Mouse (Mus musculus) MEL (cell line): ENCODE data around the gene Smg6. TPM values are rescaled to one million over a fixed set of nuclear protein-coding genes. Genes with fewer than 3 reads are reported as not detected.

Experiments
- DNase-seq: peaks from one replicate; pipeline ENCODE4 v3.0.0; 2011; ENCODE audit warnings: low read depth, low spot score
- H3K27ac ChIP-seq: 2 replicates; pipeline ENCODE4 v1.5.1; 2012; ENCODE audit warnings: low read depth, mild to moderate bottlenecking, control low read depth, low read length, moderate library complexity; ENCODE audit not compliant: control insufficient read depth
- H3K27me3 ChIP-seq, 2 experiments: fragments of 150-350 bp in 1 of 2; sonication (generic) in 1 of 2; 2 replicates each; pipeline ENCODE4 v1.6.1; 2012; ENCODE audit warnings: low read length in 2 of 2, mild to moderate bottlenecking in 2 of 2, improper control_type of control experiment in 1 of 2, moderate library complexity in 1 of 2; ENCODE audit not compliant: insufficient read depth in 2 of 2, control insufficient read depth in 1 of 2
- H3K36me3 ChIP-seq, 2 experiments: 2 replicates each; pipeline ENCODE4 v1.6.1; 2012 to 2014; ENCODE audit warnings: low read length in 2 of 2, improper control_type of control experiment in 1 of 2, inconsistent platforms in 1 of 2, mild to moderate bottlenecking in 1 of 2; ENCODE audit not compliant: insufficient read depth in 2 of 2, control insufficient read depth in 1 of 2
- H3K4me1 ChIP-seq, 2 experiments: fragments of 150-350 bp in 1 of 2; sonication (generic) in 1 of 2; 2 replicates each; pipeline ENCODE4 v1.6.1; 2012; ENCODE audit warnings: low read length in 2 of 2, improper control_type of control experiment in 1 of 2, mild to moderate bottlenecking in 1 of 2; ENCODE audit not compliant: insufficient read depth in 2 of 2, control insufficient read depth in 1 of 2
- H3K4me3 ChIP-seq, 2 experiments: fragments of 150-350 bp in 1 of 2; sonication (generic) in 1 of 2; 2 replicates each; pipeline ENCODE4 v1.5.1; 2012; ENCODE audit warnings: low read depth in 2 of 2, low read length in 2 of 2, mild to moderate bottlenecking in 2 of 2, moderate library complexity in 2 of 2, control low read depth in 1 of 2, improper control_type of control experiment in 1 of 2; ENCODE audit not compliant: control insufficient read depth in 1 of 2, insufficient read depth in 1 of 2
- H3K79me2 ChIP-seq: 2 replicates; pipeline ENCODE4 v1.6.1; 2012; ENCODE audit warnings: mild to moderate bottlenecking, low read length, moderate library complexity; ENCODE audit not compliant: control insufficient read depth, poor library complexity, insufficient read depth
- H3K9ac ChIP-seq: 2 replicates; pipeline ENCODE4 v1.6.1; 2012; ENCODE audit warnings: low read depth, mild to moderate bottlenecking, control low read depth, low read length, moderate library complexity; ENCODE audit not compliant: control insufficient read depth, poor library complexity, severe bottlenecking
- H3K9me3 ChIP-seq: fragments of 150-350 bp; sonication (generic); replicated peaks from 2 replicates; pipeline ENCODE4 v1.6.1; 2012; ENCODE audit warnings: mild to moderate bottlenecking, low read length, improper control_type of control experiment, moderate library complexity; ENCODE audit not compliant: insufficient read depth
- CHD1 ChIP-seq: IDR thresholded peaks from 2 replicates; pipeline ENCODE4 v1.6.1; 2012; ENCODE audit warnings: low read depth, mild to moderate bottlenecking, inconsistent platforms, low read length, improper control_type of control experiment
- E2F4 ChIP-seq: IDR thresholded peaks from 2 replicates; pipeline ENCODE4 v1.6.1; 2011; ENCODE audit warnings: low read depth, low read length, improper control_type of control experiment, borderline replicate concordance
- HCFC1 ChIP-seq: IDR thresholded peaks from 2 replicates; pipeline ENCODE4 v1.6.1; 2012; ENCODE audit warnings: low read depth, mild to moderate bottlenecking, inconsistent platforms, low read length, improper control_type of control experiment, moderate library complexity
- JUND ChIP-seq: IDR thresholded peaks from 2 replicates; pipeline ENCODE4 v1.6.1; 2011; ENCODE audit warnings: low read depth, mild to moderate bottlenecking, improper control_type of control experiment, low read length
- MXI1 ChIP-seq: IDR thresholded peaks from 2 replicates; pipeline ENCODE4 v1.6.1; 2011; ENCODE audit warnings: mild to moderate bottlenecking, low read depth, low read length, improper control_type of control experiment
- NELFE ChIP-seq: IDR thresholded peaks from 2 replicates; pipeline ENCODE4 v1.6.1; 2011; ENCODE audit warnings: low read depth, low read length, improper control_type of control experiment
- POLR2A ChIP-seq, 2 experiments: IDR thresholded peaks; 2 replicates each; pipeline ENCODE4 v1.6.1; 2011 to 2012; ENCODE audit warnings: low read length in 2 of 2, mild to moderate bottlenecking in 2 of 2, control low read depth in 1 of 2, improper control_type of control experiment in 1 of 2, low read depth in 1 of 2, moderate library complexity in 1 of 2; ENCODE audit not compliant: control insufficient read depth in 1 of 2, insufficient read depth in 1 of 2, poor library complexity in 1 of 2
- USF2 ChIP-seq, 2 experiments: IDR thresholded peaks; 2 replicates each; pipeline ENCODE4 v1.6.1; 2011 to 2012; ENCODE audit warnings: improper control_type of control experiment in 2 of 2, low read length in 2 of 2, borderline replicate concordance in 1 of 2, inconsistent platforms in 1 of 2, low read depth in 1 of 2, mild to moderate bottlenecking in 1 of 2; ENCODE audit not compliant: insufficient read depth in 1 of 2
- polyA plus RNA-seq, 2 experiments: library from polyadenylated mRNA; stranded (reverse) in 1 of 2; unstranded in 1 of 2; fragments of >175 nt in 1 of 2; fragments of >200 nt in 1 of 2; gene quantifications; 2 replicates each; pipeline versions ENCODE4 v1.2.1 to v1.2.4; 2012; ENCODE audit warnings: low replicate concordance in 2 of 2, low read depth in 1 of 2; ENCODE audit not compliant: insufficient read length in 2 of 2, insufficient read depth in 1 of 2, missing spikeins in 1 of 2
- total RNA-seq: library from RNA; depleted of rRNA; stranded (reverse); fragments of 300-350 nt; gene quantifications from 2 replicates; pipeline ENCODE4 v1.2.3, GENCODE M21; 2012

Gene Smg6
- total and polyA plus RNA-seq, 3 experiments = 11.6 to 19.0 TPM; not detected in 1

DNA sequence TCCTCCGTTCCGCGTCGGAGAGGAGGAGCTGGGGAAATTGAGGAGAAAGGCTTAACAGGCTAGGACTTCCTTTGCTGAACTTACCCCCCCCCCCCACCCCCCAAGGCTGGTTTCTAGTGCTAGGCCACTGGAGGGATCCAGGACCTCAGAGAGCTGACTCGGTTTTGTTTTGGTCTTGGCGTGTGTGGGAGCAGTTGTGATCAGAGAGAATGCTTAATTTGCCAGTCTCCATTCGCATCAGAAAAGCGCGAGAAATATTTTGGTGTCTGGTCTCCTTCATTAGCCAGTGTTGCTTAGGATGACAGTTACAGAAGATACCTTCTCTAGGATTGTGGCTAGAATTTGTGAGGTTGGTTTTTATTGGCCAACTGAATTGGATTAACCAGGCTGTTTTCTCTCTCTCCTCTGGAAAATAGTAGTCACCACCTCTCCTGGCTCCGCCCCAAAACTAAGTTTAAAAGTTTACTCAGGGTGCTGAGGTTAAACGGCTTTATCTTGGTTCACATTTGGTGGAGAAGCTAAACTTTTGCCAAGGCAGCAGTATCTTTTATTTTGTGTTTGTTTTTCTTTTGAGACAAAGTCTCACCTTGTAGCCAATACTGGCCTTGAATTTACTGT lies 874 bp downstream of the Smg6 start (continued):
- TF ChIP-seq NELFE (no peak), HCFC1 (peak; percentile 60; the same call in 1 of the 2 replicates), JUND (peak; percentile 49; the same call in 1 of the 2 replicates)
- TF ChIP-seq, all 39 proteins: peak for 17

DNA sequence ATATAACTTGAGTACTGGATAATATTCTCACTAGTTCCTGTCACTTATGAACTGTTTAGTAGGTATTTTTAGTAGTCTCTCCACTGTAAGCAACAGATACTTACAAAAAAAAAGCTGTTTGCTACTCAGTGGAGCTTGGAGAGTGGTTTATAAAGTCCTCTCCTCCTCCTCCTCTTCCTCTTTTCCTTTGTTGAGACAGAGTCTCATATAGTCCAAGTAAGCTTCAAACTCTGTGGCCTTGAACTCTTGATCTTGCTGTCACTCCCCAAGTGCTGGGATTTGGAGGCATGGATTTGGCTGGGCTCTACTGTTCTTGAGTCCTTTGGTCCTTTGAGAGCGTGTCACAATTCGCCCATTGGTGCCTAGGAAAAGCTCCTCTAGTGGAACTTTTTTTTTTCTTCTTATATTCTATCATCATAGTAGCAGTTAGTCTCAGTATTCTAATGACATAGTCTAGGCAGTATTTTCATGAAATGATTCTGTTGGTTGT lies 1.7 kb downstream of the Smg6 start:
- peak overlapping the region; percentile 44; the same call in 1 of the 2 replicates for H3K9ac ChIP-seq
- TF ChIP-seq POLR2A (IDR thresholded peaks at IDR 0.05; ENCODE audit: control insufficient read depth in 1 of 2, insufficient read depth in 1 of 2, low read depth in 1 of 2, low read length in 2 of 2, poor library complexity in 1 of 2) (no peak), CHD1 (0 out of 2 replicates have a peak, but pooled peaks have one; percentile 10)
- peak overlapping the region; percentile 48 for H3K27ac ChIP-seq
- H3K4me1 ChIP-seq = peaks cover 12 to 14% of the 10 kb centered on the region in 2 experiments
- peak overlapping the region in 1 of 2 experiments; percentile 97; a peak in 2 of 4 replicates for H3K4me3 ChIP-seq
- H3K9me3 ChIP-seq = no peaks in the 10 kb centered on the region
- peaks cover 36% of the 10 kb centered on the region for H3K79me2 ChIP-seq
- no peaks in the 10 kb centered on the region for H3K27me3 ChIP-seq
- DNase-seq = peak; percentile 54
- H3K36me3 ChIP-seq = peaks cover 4 to 31% of the 10 kb centered on the region in 2 experiments

- Histone ChIP-seq H3K9ac (no peak overlapping the region), H3K27me3 (no peaks in the 10 kb centered on the region), H3K4me3 (no peak overlapping the region), H3K36me3 (peaks cover 9 to 25% of the 10 kb centered on the region in 2 experiments), H3K79me2 (peaks cover 36% of the 10 kb centered on the region), H3K4me1 (peaks cover 12 to 13% of the 10 kb centered on the region in 2 experiments), H3K9me3 (no peaks in the 10 kb centered on the region), H3K27ac (no peak overlapping the region)
- DNase-seq = no peak
- no peak for TF ChIP-seq E2F4
Observed at GRCm38 (mm10) chr11:74929111-74929510, 3.5 kb downstream of the Smg6 start.

GRCm38 (mm10) chr11:74930391-74930790 lies 4.8 kb downstream of the Smg6 start:
- no peaks in the 10 kb centered on the region for H3K27me3 ChIP-seq
- no peak overlapping the region for H3K4me3 ChIP-seq
- H3K79me2 ChIP-seq = peaks cover 30% of the 10 kb centered on the region
- DNase-seq = no peak
- no peak overlapping the region for H3K9ac ChIP-seq
- H3K9me3 ChIP-seq = no peaks in the 10 kb centered on the region
- H3K36me3 ChIP-seq = peaks cover 16 to 19% of the 10 kb centered on the region in 2 experiments
- H3K4me1 ChIP-seq = peaks cover 7 to 12% of the 10 kb centered on the region in 2 experiments
- no peak for TF ChIP-seq MXI1
- no peak for TF ChIP-seq USF2 (IDR thresholded peaks at IDR 0.05; ENCODE audit: borderline replicate concordance in 1 of 2, insufficient read depth in 1 of 2, low read depth in 1 of 2, low read length in 2 of 2)
- H3K27ac ChIP-seq = no peak overlapping the region
